Mouse (Mus musculus) megakaryocyte-erythroid progenitor cell, adult 5-6 weeks (primary cell): ENCODE results near the gene Tmem178b. TPM values are rescaled to one million over a fixed set of nuclear protein-coding genes. Genes with fewer than 3 reads are reported as not detected.

ENCODE experiments used
- ATAC-seq: replicated peaks from 2 replicates; pipeline ENCODE4 v1.8.0; 2016; ENCODE audit warnings: mild to moderate bottlenecking, inconsistent platforms; ENCODE audit not compliant: severe bottlenecking, poor library complexity, low FRiP score, low TSS enrichment
- total RNA-seq, 2 experiments: library from RNA; stranded (forward) in 1 of 2; stranded (reverse) in 1 of 2; fragments of 200-1000, 215-1000 nt in 1 of 2; fragments of >200 nt in 1 of 2; fragmentation: Nextera tagmentation in 1 of 2; gene quantifications; 2 replicates each; pipeline ENCODE4 v1.2.3; 2014 to 2017

Tmem178b gene
- total RNA-seq, 2 experiments from 2014 or later: not detected

- no peak for ATAC-seq
Measured at GRCm38 (mm10) chr6:40011066-40011465, 138.0 kb downstream of the Tmem178b start.

- ATAC-seq: no peak
Measured at GRCm38 (mm10) chr6:40011609-40012008, 138.5 kb downstream of the Tmem178b start.

- no peak for ATAC-seq
Measured at GRCm38 (mm10) chr6:40013407-40013806, 140.3 kb downstream of the Tmem178b start.

GRCm38 (mm10) chr6:40015185-40015584, 142.1 kb downstream of the Tmem178b start:
- ATAC-seq: no peak

- no peak for ATAC-seq
Measured at GRCm38 (mm10) chr6:40015711-40016460, 142.8 kb downstream of the Tmem178b start.

GRCm38 (mm10) chr6:40019396-40019795, 146.3 kb downstream of the Tmem178b start:
- ATAC-seq: no peak

DNA sequence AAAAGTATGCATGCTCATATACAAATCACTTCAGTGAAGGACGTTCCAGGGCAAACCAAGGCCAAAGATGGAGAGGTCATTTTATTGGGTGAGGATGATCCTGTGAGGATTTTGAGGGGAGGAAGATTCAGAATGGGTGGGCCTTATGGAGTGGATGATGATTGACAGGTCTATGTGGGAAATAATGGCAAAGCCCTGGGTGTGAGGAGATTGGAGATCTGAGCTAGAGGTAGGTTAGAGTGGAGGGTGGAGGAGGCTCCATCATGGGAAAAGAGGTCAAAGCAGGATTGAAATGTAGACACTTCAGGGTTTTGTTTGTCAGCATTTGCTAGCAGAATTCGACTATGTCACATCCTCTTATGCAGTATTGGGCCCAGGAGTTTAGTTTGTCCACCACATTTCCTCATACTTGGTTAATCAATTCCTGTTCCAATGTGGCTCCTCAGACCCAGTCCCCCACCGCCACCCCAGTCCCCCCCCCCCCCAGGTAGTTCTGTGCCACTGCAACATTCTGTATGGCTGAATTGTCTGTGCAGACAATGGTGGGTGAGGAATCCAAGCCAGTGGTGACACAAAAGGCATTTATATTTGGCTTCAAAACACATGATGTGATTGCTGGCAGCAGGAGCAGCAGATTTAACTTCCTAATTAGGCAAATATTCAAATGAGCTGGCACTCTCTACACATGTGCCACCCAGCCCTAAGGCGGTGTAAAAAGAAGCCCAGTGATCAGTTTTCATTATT, 150.7 kb downstream of the Tmem178b start:
- no peak for ATAC-seq

GRCm38 (mm10) chr6:40024336-40024934, 151.4 kb downstream of the Tmem178b start:
- ATAC-seq: no peak

DNA sequence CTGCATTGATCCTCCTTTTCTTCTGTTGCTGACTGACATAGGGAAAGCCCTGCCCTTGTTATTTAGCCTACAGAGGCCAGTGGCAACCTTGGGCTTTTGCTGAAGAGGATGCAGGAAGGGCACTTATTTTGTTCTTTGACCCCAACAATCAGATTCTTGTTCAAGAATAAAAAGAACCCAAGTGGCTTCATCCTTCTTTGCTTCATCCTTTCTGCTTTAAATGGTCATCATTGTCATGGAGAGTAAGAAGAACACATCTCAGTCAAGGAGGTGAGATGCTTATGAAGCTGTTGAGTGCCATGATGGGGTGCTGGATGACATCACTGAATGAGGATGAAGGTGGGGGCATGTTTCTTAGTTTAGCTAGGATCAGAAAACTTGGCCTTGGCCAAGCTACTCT, 159.8 kb downstream of the Tmem178b start:
- no peak for ATAC-seq

DNA sequence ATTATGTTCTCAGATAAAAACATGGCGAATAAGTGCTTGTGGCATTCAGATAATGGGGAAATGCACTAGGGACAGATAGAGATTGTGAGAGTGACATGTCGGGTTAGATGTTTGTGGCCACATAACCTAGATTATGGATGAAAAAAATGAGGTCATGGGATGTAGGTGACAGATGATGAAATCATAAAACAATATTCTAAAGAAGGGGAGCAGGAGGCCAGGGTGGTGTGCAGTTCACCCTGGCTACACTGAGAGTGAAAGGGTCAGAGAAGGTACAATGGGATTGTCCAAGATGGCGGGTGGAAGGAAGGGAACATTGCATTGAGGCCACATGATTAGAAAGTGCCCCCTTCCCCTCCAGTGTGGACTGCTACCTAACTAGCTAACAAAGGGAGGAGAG, 160.9 kb downstream of the Tmem178b start:
- no peak for ATAC-seq

DNA sequence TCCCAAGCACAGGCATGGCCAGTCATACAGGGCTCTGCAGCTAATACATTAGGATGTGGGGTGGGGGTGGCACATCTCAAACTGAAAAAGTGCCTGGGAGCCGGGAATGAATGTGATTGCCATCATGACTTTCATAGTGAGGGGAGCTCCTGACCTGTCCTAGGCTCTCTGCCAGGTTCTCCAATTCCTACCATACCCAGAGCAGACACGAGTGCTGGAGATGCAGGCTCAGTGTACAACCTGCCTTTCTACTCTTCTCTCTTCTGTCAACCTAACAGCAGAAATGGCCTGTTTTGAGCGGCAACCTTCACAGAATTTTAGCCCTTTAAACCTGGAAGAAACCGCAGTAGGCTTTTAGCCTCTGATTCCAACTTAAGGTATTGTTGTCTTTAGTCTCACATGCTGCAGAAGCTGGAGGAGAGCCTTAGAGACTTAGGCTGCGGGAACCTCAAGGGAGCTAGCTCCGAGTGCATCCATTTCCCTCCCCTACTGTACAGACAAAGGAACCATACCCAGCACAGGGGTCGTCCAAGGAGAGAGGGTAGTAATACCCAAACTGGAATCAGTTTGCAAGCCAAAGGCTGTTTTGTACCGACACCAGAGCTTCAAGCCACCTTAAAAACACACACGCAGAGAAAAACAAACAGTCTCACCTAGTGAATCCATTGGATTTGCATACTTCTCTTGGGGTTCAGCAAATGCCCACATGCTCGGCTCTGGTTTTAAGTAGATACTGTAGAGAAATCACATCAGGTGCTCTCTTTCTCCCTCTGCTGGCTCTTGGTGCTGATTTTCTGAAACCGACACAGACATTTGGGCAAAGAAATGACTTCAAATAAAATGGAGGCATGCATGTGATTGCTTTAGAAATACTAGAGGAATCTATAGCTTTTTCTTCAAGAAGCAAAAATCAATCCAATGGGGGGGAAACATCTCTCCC, 176.2 kb downstream of the Tmem178b start:
- no peak for ATAC-seq

DNA sequence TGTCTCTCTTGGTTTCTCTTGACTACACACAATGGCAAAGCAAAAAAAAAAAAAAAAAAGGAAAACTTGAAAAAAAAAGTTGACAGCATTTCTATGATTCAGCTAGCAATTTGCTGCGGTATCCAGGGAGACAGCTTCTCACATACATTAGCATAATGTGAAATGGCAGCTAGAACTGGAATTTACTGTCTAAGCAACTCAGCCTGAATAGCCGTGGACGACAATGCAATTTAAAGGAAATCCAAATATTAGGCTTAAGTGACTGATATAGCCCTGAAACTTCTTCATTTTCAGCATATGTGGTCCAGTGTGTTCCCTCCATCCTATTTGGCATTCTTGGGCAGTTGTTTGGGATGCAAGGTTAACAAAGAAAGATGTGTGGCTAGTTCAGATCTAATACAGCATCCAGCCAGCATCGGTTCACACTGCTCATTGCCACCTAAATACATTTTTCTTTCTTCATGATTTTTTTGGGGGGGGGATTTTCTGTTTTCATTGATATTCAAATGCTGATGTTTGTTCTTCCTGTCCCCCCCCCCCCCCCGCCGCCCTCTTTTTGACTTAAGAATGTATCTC, 176.9 kb downstream of the Tmem178b start:
- no peak for ATAC-seq

DNA sequence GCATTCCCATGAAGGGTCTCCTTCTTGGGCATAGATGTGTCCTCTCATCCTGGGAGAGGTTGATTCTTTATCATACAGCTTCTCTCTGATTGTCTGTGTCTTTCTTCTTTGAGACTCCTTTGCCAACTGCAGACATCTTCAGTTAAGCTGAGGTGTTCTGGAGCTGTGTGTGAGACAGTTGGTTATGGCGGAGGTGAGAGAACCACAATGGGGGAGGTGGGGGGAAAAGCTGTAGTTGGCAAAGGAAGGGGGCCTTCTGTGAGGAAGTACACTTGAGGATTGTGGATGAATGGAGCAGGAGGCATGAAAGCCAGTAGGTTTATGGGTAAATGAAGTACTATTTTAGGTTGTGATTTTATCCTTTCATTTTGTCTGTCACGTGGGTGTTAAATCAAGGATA, 178.6 kb downstream of the Tmem178b start:
- no peak for ATAC-seq

DNA sequence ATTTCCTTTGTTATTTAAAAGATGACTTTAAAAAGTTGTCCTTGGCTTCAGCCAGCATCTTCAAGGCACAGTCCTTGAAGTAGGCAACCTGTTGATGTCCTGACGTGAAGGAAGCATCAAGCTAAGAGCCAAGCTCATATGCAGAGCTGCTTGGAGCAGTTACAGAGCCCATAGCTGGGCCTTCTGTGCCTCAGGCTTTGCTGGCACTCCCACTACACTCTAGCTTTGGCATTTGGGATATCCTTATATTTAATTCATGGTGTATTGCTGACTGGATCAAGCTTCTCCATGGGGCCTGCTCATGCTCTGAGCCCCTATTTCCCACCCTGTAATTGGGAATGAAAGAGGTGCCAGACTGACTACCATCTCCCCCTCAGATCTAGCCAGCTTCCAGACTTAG, 179.5 kb downstream of the Tmem178b start:
- no peak for ATAC-seq

- no peak for ATAC-seq
Measured at GRCm38 (mm10) chr6:40059466-40059865, 186.4 kb downstream of the Tmem178b start.

DNA sequence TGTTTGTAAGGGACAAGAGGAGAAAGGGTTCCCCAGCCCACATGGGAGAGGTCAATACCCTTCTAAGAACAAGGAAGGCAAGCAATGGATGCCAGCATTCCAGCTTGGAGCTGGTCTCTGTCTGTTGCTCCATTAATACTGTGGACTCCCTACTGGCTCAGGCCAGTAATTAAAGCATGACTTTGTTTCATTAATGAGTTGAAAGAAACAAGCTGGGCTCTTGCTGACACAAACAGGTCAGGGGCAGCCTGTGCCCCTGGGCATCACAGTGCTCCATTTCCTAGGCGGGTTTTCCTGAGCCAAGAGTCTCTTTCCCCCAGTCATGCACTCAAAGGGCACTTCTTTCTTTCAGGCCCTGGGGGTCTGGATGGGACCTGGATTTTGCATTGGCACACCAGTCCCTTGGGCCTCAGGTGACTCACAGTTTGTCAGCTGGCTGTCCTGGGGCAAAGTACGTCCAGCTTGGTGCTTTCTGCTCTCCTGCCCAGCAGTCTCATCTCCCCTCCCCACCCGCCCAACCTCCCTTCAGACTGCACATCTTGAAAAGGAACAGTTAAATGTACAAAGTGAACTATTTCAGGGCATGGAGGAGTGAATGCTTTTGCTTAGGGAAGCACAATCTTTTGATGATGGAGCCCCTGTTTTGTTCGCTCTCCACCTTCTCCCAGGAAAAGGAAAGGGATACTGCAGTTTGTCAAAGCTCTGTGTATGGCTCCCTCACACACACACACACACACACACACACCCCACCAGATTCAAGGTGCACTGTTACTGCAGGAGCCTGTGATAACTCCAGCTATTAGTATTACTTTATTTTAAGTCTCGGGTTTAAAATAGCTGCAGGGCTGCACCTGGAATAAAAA, 188.5 kb downstream of the Tmem178b start:
- ATAC-seq: no peak

GRCm38 (mm10) chr6:40062190-40062501, 189.1 kb downstream of the Tmem178b start:
- ATAC-seq: no peak

- ATAC-seq: no peak
Measured at GRCm38 (mm10) chr6:40063438-40063837, 190.4 kb downstream of the Tmem178b start.
